Comparison of ENCODE assay signal across 12 mouse cellular contexts in genomic region chr5:139546336-139546770, GRCm38 (mm10). TPM values are rescaled to one million over a fixed set of nuclear protein-coding genes. Genes with fewer than 3 reads are reported as not detected.
DNase-seq lines count a peak whose midpoint lies in the region; ATAC-seq lines count a peak whose summit lies in the region.
"Had no signal": no experiment of that assay in that cellular context is flagged by ENCODE, and none has a peak within 500 bp of the region (broad histone marks: within the 10 kb centered on the region; RNA-seq: fewer than 3 reads in every experiment).

No protein-coding gene starts in this region.

- no peaks in the 10 kb centered on the region for H3K36me3 ChIP-seq in intestine, embryonic 14.5 days (ENCODE audit: control insufficient read depth, insufficient read depth, low read length)
- H3K36me3 ChIP-seq in intestine, embryonic 15.5 days: no peaks in the 10 kb centered on the region
- H3K36me3 ChIP-seq in hindbrain, embryonic 10.5 days: 0 out of 2 replicates have a peak, but pooled peaks cover 4% of the 10 kb centered on the region
- no peaks in the 10 kb centered on the region for H3K36me3 ChIP-seq in midbrain, embryonic 15.5 days (replicated peaks)
- H3K36me3 ChIP-seq: liver, embryonic 15.5 days had no signal

- peaks cover 97% of the 10 kb centered on the region for H3K27me3 ChIP-seq in intestine, embryonic 14.5 days (replicated peaks; ENCODE audit: control insufficient read depth, insufficient read depth, low read length)
- peaks cover 95% of the 10 kb centered on the region for H3K27me3 ChIP-seq in intestine, embryonic 15.5 days (replicated peaks)
- peaks cover 100% of the 10 kb centered on the region for H3K27me3 ChIP-seq in hindbrain, embryonic 10.5 days (ENCODE audit: insufficient read depth, poor library complexity, severe bottlenecking)
- H3K27me3 ChIP-seq in midbrain, embryonic 15.5 days (replicated peaks): peaks cover 49% of the 10 kb centered on the region; the same call in 1 of the 2 replicates

- H3K27ac ChIP-seq in intestine, embryonic 14.5 days (ENCODE audit: low read depth): no peak overlapping the region
- no peak overlapping the region for H3K27ac ChIP-seq in intestine, embryonic 15.5 days
- H3K27ac ChIP-seq in hindbrain, embryonic 10.5 days: peak overlapping the region; percentile 83
- peak overlapping the region; percentile 84 for H3K27ac ChIP-seq in midbrain, embryonic 15.5 days
- H3K27ac ChIP-seq: liver, embryonic 15.5 days had no signal

- H3K4me2 ChIP-seq in intestine, embryonic 14.5 days (ENCODE audit: low read length): no peak overlapping the region
- no peak overlapping the region for H3K4me2 ChIP-seq in intestine, embryonic 15.5 days (replicated peaks)
- H3K4me2 ChIP-seq in midbrain, embryonic 15.5 days: peak overlapping the region; percentile 44
- H3K4me2 ChIP-seq: liver, embryonic 15.5 days had no signal

- no peaks in the 10 kb centered on the region for H3K4me1 ChIP-seq in intestine, embryonic 14.5 days (replicated peaks; ENCODE audit: control insufficient read depth, insufficient read depth, low read length)
- H3K4me1 ChIP-seq in intestine, embryonic 15.5 days (replicated peaks): 0 out of 2 replicates have a peak, but pooled peaks cover 5% of the 10 kb centered on the region
- H3K4me1 ChIP-seq in hindbrain, embryonic 10.5 days (replicated peaks): peaks cover 46% of the 10 kb centered on the region
- H3K4me1 ChIP-seq in midbrain, embryonic 15.5 days: peaks cover 35% of the 10 kb centered on the region
- H3K4me1 ChIP-seq: liver, embryonic 15.5 days had no signal

- WGBS in intestine, embryonic 14.5 days: under 1% methylated on average over 26 of the region's 26 CpGs
- WGBS in intestine, embryonic 15.5 days: under 1% methylated on average over 26 of the region's 26 CpGs
- WGBS in hindbrain, embryonic 10.5 days: under 1% methylated on average over 26 of the region's 26 CpGs
- WGBS in midbrain, embryonic 15.5 days: under 1% methylated on average over 26 of the region's 26 CpGs

- peak; percentile 67 for DNase-seq in intestine, embryonic 14.5 days (ENCODE audit: low spot score)
- peak; percentile 56 for DNase-seq in embryo, embryonic 11 days
- peak; percentile 59 for DNase-seq in hindbrain, embryonic 10.5 days (ENCODE audit: low spot score)
- no peak for DNase-seq in c-Kit-positive CD71-positive TER-119-positive erythroid progenitor cells, embryonic 14.5 days (ENCODE audit: low spot score)
- DNase-seq in layer of hippocampus, postnatal 36 days: no peak
- no peak for DNase-seq in left cerebral cortex, adult 8-10 months (ENCODE audit: low spot score in 2 of 2)
- DNase-seq: right cerebral cortex, postnatal 25 days; thymus, adult 18-20 months had no signal

- ATAC-seq in intestine, embryonic 14.5 days (replicated peaks; ENCODE audit: low FRiP score, low TSS enrichment, low read depth): no peak
- ATAC-seq in intestine, embryonic 15.5 days: no peak
- ATAC-seq in midbrain, embryonic 15.5 days (replicated peaks): no peak

- H3K9ac ChIP-seq in intestine, embryonic 14.5 days (ENCODE audit: low read length): no peak overlapping the region
- no peak overlapping the region for H3K9ac ChIP-seq in intestine, embryonic 15.5 days
- H3K9ac ChIP-seq in midbrain, embryonic 15.5 days: peak overlapping the region; percentile 51
- H3K9ac ChIP-seq: liver, embryonic 15.5 days had no signal

- no peaks in the 10 kb centered on the region for H3K9me3 ChIP-seq in intestine, embryonic 14.5 days (ENCODE audit: control insufficient read depth, low read length)
- H3K9me3 ChIP-seq in intestine, embryonic 15.5 days: no peaks in the 10 kb centered on the region
- no peaks in the 10 kb centered on the region for H3K9me3 ChIP-seq in hindbrain, embryonic 10.5 days
- no peaks in the 10 kb centered on the region for H3K9me3 ChIP-seq in midbrain, embryonic 15.5 days
- H3K9me3 ChIP-seq: liver, embryonic 15.5 days had no signal

- no peak overlapping the region for H3K4me3 ChIP-seq in intestine, embryonic 14.5 days (ENCODE audit: low read depth, low read length)
- no peak overlapping the region for H3K4me3 ChIP-seq in intestine, embryonic 15.5 days (replicated peaks)
- peak overlapping the region; percentile 41 for H3K4me3 ChIP-seq in hindbrain, embryonic 10.5 days
- H3K4me3 ChIP-seq in midbrain, embryonic 15.5 days: peak overlapping the region; percentile 45
- H3K4me3 ChIP-seq: liver, embryonic 15.5 days had no signal

RNA-seq across cellular contexts. Expression of gene Uncx, which starts 3.1 kb away (rescaled TPM):
- not detected in 2 replicates for polyA plus RNA-seq in intestine, embryonic 14.5 days (2014; fragmentation: Nextera tagmentation; extraction: Ambion mirVana)
- 0.23 TPM in 1 of 2 replicates, not detected in the other for polyA plus RNA-seq in intestine, embryonic 15.5 days (2015; fragmentation: Nextera tagmentation; extraction: Ambion mirVana)
- polyA plus RNA-seq in hindbrain, embryonic 10.5 days (2016; fragmentation: Nextera tagmentation; extraction: Ambion mirVana): 14.0 and 61.1 TPM in 2 replicates
- 43.5 and 48.8 TPM in 2 replicates for polyA plus RNA-seq in midbrain, embryonic 15.5 days (2015; fragmentation: Nextera tagmentation; extraction: Ambion mirVana)
- total RNA-seq in layer of hippocampus, postnatal 36 days (2021): under 1 TPM in 1 of 2 experiments, not detected in 1; 0.12 TPM
- total RNA-seq in left cerebral cortex, adult 8-10 months (2022): under 1 TPM in 3 of 4 experiments, not detected in 1; 0.14 to 0.74 (median 0.14) TPM
- polyA plus RNA-seq: heart, postnatal 0 days; liver, embryonic 15.5 days had no signal

Comparison
In these comparisons a context has a peak if more than half of its experiments do, and no peak if none do; other contexts are left out.
1. DNase-seq: peak in intestine, embryonic 14.5 days (single experiment), embryo, embryonic 11 days (single experiment) and hindbrain, embryonic 10.5 days (single experiment); none in c-Kit-positive CD71-positive TER-119-positive erythroid progenitor cells, embryonic 14.5 days (single experiment), layer of hippocampus, postnatal 36 days (0 of 2) and left cerebral cortex, adult 8-10 months (0 of 2).
2. H3K27ac ChIP-seq: peak in hindbrain, embryonic 10.5 days (single experiment) and midbrain, embryonic 15.5 days (single experiment); none in intestine, embryonic 14.5 days (single experiment) and intestine, embryonic 15.5 days (single experiment).
3. H3K4me3 ChIP-seq: peak in hindbrain, embryonic 10.5 days (single experiment) and midbrain, embryonic 15.5 days (single experiment); none in intestine, embryonic 14.5 days (single experiment) and intestine, embryonic 15.5 days (single experiment).
4. RNA of gene Uncx, which starts 3.1 kb away (polyA plus RNA-seq): 14.0 to 61.1 TPM in hindbrain, embryonic 10.5 days and 43.5 to 48.8 TPM in midbrain, embryonic 15.5 days; 0.23 TPM in intestine, embryonic 15.5 days and not detected in intestine, embryonic 14.5 days; every median in the first group is over 10 times any median in the second.